Mouse (Mus musculus) heart, embryonic 13.5 days (tissue): ENCODE data around the gene Ptar1. TPM values are rescaled to one million over a fixed set of nuclear protein-coding genes. Genes with fewer than 3 reads are reported as not detected.

Experiments
- ATAC-seq: fragments of 200-750 bp; cut with Nextera tagmentation; 2 replicates; pipeline ENCODE4 v1.8.0; 2017; ENCODE audit warnings: moderate TSS enrichment; ENCODE audit not compliant: insufficient number of reproducible peaks, low FRiP score, low TSS enrichment; ENCODE audit errors: extremely low read depth
- H3K27ac ChIP-seq: fragments of 300-500 bp; sonication (generic); replicated peaks from 2 replicates; pipeline ENCODE4 v1.5.1; 2015; ENCODE audit warnings: moderate library complexity, mild to moderate bottlenecking, inconsistent platforms
- H3K27me3 ChIP-seq: fragments of 300-500 bp; sonication (generic); replicated peaks from 2 replicates; pipeline ENCODE4 v1.6.1; 2015; ENCODE audit warnings: mild to moderate bottlenecking, inconsistent platforms
- H3K36me3 ChIP-seq: fragments of 300-500 bp; sonication (generic); 2 replicates; pipeline ENCODE4 v1.6.1; 2015; ENCODE audit warnings: mild to moderate bottlenecking, inconsistent platforms
- H3K4me1 ChIP-seq: fragments of 300-500 bp; sonication (generic); 2 replicates; pipeline ENCODE4 v1.6.1; 2015; ENCODE audit warnings: inconsistent platforms
- H3K4me2 ChIP-seq: fragments of 300-500 bp; sonication (generic); 2 replicates; pipeline ENCODE4 v1.6.1; 2015; ENCODE audit warnings: inconsistent platforms, mild to moderate bottlenecking, moderate library complexity
- H3K4me3 ChIP-seq: fragments of 300-500 bp; sonication (generic); 2 replicates; pipeline ENCODE4 v1.5.1; 2015; ENCODE audit warnings: moderate library complexity, mild to moderate bottlenecking, inconsistent platforms
- H3K9ac ChIP-seq: fragments of 300-500 bp; sonication (generic); 2 replicates; pipeline ENCODE4 v1.6.1; 2015; ENCODE audit warnings: inconsistent platforms, mild to moderate bottlenecking, moderate library complexity
- H3K9me3 ChIP-seq: fragments of 300-500 bp; sonication (generic); 2 replicates; pipeline ENCODE4 v1.6.1; 2016; ENCODE audit warnings: inconsistent platforms
- WGBS: fragments of 180-500 bp; shearing (Covaris S2); methylation state at CpG from one replicate; pipeline ENCODE4 v1.1.7; 2015; ENCODE audit warnings: mixed read lengths; 5-methylcytosine and 5-hydroxymethylcytosine counted together
- polyA plus RNA-seq: library from polyadenylated mRNA; unstranded; fragments of >200 nt; fragmentation: Nextera tagmentation; extraction: Ambion mirVana; gene quantifications from 2 replicates; pipeline ENCODE4 v1.2.1, GENCODE M21; 2015

The Ptar1 gene
- polyA plus RNA-seq, 1 experiment from 2014 or later, result 4.1 TPM

- ATAC-seq, result peak; percentile 59
- WGBS, result under 1% methylated on average over 73 of the region's 98 CpGs
Measured at GRCm38 (mm10) chr19:23758554-23759321, 71.5 kb downstream of the Ptar1 start, which contains the start of gene Apba1. Gene Apba1, plus strand, starts transcription at chr19:23758887.

DNA sequence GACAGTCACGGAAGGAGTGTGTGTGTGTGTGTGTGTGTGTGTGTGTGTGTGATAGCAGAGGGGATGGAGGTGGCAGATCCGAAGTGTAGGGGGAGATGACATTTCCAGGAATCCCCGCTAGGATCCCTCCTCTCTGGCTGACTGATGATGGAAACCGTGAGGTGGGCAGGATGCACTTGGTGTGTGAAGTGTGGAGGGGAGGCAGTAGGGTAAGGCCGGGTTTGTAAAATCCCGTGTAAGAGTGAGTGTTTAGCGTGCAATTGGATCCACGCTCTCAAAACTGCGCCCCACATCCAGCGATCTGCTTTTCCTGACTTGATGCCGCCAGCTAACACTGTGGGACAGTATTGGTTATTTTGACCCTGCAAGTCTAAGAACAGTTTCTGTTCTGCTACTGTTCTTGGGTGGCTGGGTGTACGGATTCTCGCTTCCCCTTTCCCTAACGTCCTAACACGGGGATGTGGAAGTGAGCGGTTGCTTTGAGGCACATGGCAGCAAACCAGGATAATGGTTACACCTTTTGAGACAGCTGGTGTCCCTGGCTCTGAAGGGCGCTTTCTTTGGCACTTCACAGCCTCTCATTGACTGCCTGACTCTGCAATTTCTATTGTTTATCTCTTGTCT is 72.2 kb downstream of the Ptar1 start:
- WGBS, result 3% methylated on average over 17 of the region's 17 CpGs
- no peaks in the 10 kb centered on the region for H3K36me3 ChIP-seq
- H3K9me3 ChIP-seq, result 0 out of 2 replicates have a peak, but pooled peaks cover 3% of the 10 kb centered on the region
- peaks cover 31% of the 10 kb centered on the region for H3K27me3 ChIP-seq
- H3K9ac ChIP-seq, result peak overlapping the region; percentile 88
- no peak for ATAC-seq
- H3K27ac ChIP-seq, result no peak overlapping the region; the same call in 1 of the 2 replicates
- H3K4me3 ChIP-seq, result peak overlapping the region; percentile 79
- peak overlapping the region; percentile 91 for H3K4me2 ChIP-seq
- H3K4me1 ChIP-seq, result peaks cover 14% of the 10 kb centered on the region

More at GRCm38 (mm10) chr19:23758554-23759321, 71.5 kb downstream of the Ptar1 start, which contains the start of gene Apba1:
- Histone ChIP-seq H3K4me2 (peak within 1 kb of the TSS; percentile 91), H3K4me3 (peak within 1 kb of the TSS; percentile 79), H3K27me3 (peaks cover 31% of the 10 kb centered on the region), H3K9ac (peak within 1 kb of the TSS; percentile 88), H3K4me1 (peaks cover 14% of the 10 kb centered on the region), H3K27ac (peak within 1 kb of the TSS; percentile 69), H3K36me3 (no peaks in the 10 kb centered on the region), H3K9me3 (0 out of 2 replicates have a peak, but pooled peaks cover 5% of the 10 kb centered on the region)

DNA sequence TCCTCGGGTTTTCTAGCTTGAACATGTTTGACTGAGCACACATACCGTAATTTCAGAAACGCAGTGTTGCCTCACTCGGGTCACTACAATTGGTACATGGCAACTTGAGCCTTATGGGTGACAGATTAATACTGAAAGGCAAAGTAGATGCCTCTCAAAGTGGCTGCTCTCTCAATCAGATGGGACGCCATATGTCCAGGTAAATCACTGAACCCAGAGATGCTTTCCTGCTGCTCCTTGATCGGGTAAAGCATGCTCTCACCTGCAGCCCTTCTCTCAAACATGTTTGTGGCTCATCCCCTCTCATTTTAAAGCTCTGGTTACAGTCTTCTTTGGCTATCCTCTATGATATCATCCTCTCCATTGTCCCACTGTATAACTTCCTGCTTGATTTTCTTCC is 76.1 kb downstream of the Ptar1 start:
- H3K27ac ChIP-seq, result no peak overlapping the region
- H3K36me3 ChIP-seq, result no peaks in the 10 kb centered on the region
- peaks cover 6% of the 10 kb centered on the region for H3K4me1 ChIP-seq
- peaks cover 31% of the 10 kb centered on the region for H3K27me3 ChIP-seq
- WGBS, result 81% methylated on average over 6 of the region's 6 CpGs
- H3K9me3 ChIP-seq, result no peaks in the 10 kb centered on the region
- ATAC-seq, result no peak
- no peak overlapping the region for H3K9ac ChIP-seq
- H3K4me3 ChIP-seq, result no peak overlapping the region
- H3K4me2 ChIP-seq, result no peak overlapping the region

DNA sequence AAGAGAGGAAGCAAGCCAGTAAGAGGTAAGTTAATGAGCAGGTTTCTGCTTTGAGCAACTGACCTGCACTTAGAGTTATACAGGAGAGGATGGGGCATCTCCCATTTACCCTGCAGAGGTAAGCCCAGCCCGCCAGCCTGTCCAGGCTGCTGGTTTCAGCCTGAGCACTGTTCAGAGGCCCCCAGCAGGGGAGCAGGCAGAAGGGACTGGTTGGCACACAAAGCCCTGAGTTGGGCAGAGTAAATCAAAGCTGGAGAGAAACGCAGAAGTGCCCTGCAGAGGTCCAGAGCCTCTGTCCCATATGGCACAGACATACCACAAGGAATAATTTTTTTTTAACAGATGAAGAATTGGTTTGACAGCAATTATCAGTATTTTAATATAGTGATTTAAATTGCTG is 76.8 kb downstream of the Ptar1 start:
- ATAC-seq, result no peak
- 62% methylated on average over 2 of the region's 2 CpGs for WGBS
- no peak overlapping the region for H3K27ac ChIP-seq

DNA sequence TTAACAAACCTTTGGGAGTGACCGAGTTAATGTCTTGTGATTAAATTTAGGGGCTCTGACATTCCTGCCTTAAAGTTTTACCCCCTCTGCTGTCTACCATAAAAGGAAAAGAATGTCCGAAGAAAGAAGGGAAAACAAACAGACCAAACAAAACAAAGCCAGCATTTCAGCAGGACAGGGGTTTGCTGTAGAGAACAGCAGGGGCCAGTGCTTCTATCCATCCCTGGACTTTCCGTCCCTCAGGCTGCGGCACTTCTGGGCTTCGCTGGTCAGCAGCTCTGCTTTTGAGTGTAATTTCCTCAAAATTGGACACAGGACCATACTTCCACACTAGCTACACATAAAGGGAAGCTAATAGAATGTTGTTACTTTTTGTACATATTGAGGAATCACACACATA is 81.6 kb downstream of the Ptar1 start:
- Histone ChIP-seq H3K36me3 (no peaks in the 10 kb centered on the region), H3K4me2 (no peak overlapping the region), H3K4me3 (no peak overlapping the region), H3K27me3 (no peaks in the 10 kb centered on the region; the same call in 1 of the 2 replicates), H3K4me1 (no peaks in the 10 kb centered on the region), H3K27ac (no peak overlapping the region), H3K9me3 (no peaks in the 10 kb centered on the region), H3K9ac (no peak overlapping the region)
- 65% methylated on average over 5 of the region's 5 CpGs for WGBS
- no peak for ATAC-seq

More for the DNA sequence above, 76.8 kb downstream of the Ptar1 start:
- Histone ChIP-seq H3K27me3 (peaks cover 31% of the 10 kb centered on the region), H3K9me3 (no peaks in the 10 kb centered on the region), H3K36me3 (no peaks in the 10 kb centered on the region), H3K4me3 (no peak overlapping the region), H3K9ac (no peak overlapping the region), H3K4me1 (peaks cover 6% of the 10 kb centered on the region), H3K4me2 (no peak overlapping the region)

DNA sequence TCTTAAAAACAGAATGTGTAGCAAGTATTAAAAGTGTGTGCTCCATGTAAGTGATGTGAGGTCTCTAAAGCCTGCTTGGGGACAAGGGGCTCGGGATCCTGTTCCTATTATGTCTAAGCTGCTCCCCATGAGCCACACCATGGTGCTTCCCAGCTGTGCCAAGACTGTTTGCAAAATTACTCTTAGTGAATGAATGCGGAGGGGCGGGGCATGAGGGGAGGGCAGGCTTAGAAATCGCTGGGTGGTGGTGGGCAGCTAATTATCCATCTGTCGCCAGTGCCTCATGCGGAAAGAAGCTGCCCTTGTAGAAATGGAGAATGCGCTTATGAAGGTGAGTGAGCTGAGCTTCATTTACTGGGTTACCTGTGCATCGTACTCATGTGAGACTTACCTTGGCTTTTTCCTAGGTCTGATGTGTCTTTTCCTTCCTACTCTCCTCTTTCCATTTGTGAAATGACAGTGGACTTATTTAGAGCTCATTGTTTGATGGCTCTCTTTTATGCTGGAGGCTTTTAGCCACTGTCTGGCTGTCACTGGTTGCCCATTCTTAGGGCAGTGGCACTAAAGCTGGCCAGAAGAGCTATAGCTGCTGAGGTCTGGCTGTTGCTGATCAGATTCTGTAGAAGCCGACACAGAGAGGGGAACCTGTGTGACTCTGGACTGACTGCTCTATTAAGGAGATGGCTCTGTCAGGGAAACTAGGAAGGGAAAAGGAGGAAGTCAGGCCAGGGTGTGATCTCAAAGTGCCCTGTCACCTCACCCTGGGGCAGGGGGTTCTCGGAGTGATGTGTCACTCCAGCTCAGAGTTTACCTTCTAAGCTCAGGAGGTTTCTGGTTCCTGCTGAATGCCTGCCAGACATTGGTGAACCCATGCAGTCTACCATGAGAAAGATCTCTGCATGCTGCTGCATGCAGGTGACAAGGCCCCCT is 83.5 kb downstream of the Ptar1 start:
- WGBS, result 62% methylated on average over 10 of the region's 10 CpGs
- Histone ChIP-seq H3K27ac (no peak overlapping the region), H3K27me3 (no peaks in the 10 kb centered on the region; the same call in 1 of the 2 replicates), H3K9me3 (no peaks in the 10 kb centered on the region), H3K36me3 (no peaks in the 10 kb centered on the region), H3K4me2 (no peak overlapping the region), H3K4me1 (no peaks in the 10 kb centered on the region), H3K4me3 (no peak overlapping the region), H3K9ac (no peak overlapping the region)
- no peak for ATAC-seq

- Histone ChIP-seq H3K27ac (no peak overlapping the region), H3K4me2 (no peak overlapping the region)
- 61% methylated on average over 7 of the region's 7 CpGs for WGBS
Measured at GRCm38 (mm10) chr19:23771971-23772370, 84.7 kb downstream of the Ptar1 start.

GRCm38 (mm10) chr19:23775356-23775755 is 88.1 kb downstream of the Ptar1 start:
- no peaks in the 10 kb centered on the region for H3K36me3 ChIP-seq
- no peak overlapping the region for H3K27ac ChIP-seq
- WGBS, result 76% methylated on average over 6 of the region's 6 CpGs

More at GRCm38 (mm10) chr19:23771971-23772370, 84.7 kb downstream of the Ptar1 start:
- Histone ChIP-seq H3K4me3 (no peak overlapping the region), H3K27me3 (no peaks in the 10 kb centered on the region), H3K4me1 (no peaks in the 10 kb centered on the region), H3K9me3 (no peaks in the 10 kb centered on the region), H3K36me3 (no peaks in the 10 kb centered on the region), H3K9ac (no peak overlapping the region)
- no peak; the same call in 1 of the 2 replicates for ATAC-seq

GRCm38 (mm10) chr19:23779130-23779529 is 91.9 kb downstream of the Ptar1 start:
- Histone ChIP-seq H3K27ac (no peak overlapping the region), H3K4me3 (no peak overlapping the region), H3K9ac (no peak overlapping the region), H3K36me3 (no peaks in the 10 kb centered on the region), H3K9me3 (no peaks in the 10 kb centered on the region), H3K4me2 (no peak overlapping the region), H3K4me1 (peaks cover 15% of the 10 kb centered on the region), H3K27me3 (no peaks in the 10 kb centered on the region)
- no peak for ATAC-seq

More at GRCm38 (mm10) chr19:23775356-23775755, 88.1 kb downstream of the Ptar1 start:
- no peak for ATAC-seq
- Histone ChIP-seq H3K27me3 (no peaks in the 10 kb centered on the region), H3K9me3 (no peaks in the 10 kb centered on the region), H3K4me1 (peaks cover 5% of the 10 kb centered on the region), H3K4me3 (no peak overlapping the region), H3K4me2 (no peak overlapping the region), H3K9ac (no peak overlapping the region)

- ATAC-seq, result no peak
- Histone ChIP-seq H3K36me3 (no peaks in the 10 kb centered on the region), H3K4me2 (no peak overlapping the region), H3K27me3 (no peaks in the 10 kb centered on the region), H3K4me3 (no peak overlapping the region), H3K9ac (no peak overlapping the region), H3K4me1 (peaks cover 15% of the 10 kb centered on the region), H3K27ac (no peak overlapping the region), H3K9me3 (no peaks in the 10 kb centered on the region)
- WGBS, result 72% methylated on average over 4 of the region's 4 CpGs
Measured at GRCm38 (mm10) chr19:23780105-23780504, 92.9 kb downstream of the Ptar1 start.
